Mouse (Mus musculus): Measurements from ENCODE around the gene Fam92b. TPM values are rescaled to one million over a fixed set of nuclear protein-coding genes. Genes with fewer than 3 reads are reported as not detected.

Gene Fam92b
- total RNA-seq, 4 experiments from 2014 or later, result not detected

Other genes starting within 250 kb of the Fam92b start
- 10 to 100 TPM in 1 of 4 experiments, 1 to 10 TPM in 3; 5.3 to 13.6 (median 8.1) TPM for gene Crispld2, start 185.0 kb downstream of the Fam92b start, total RNA-seq (2022)
- 10 to 100 TPM; 24.3 to 30.3 (median 27.0) TPM for gene Zdhhc7, start 76.0 kb downstream of the Fam92b start, total RNA-seq (2022)
- 10 to 100 TPM; 24.5 to 33.0 (median 25.0) TPM for gene 6430548M08Rik, start 63.3 kb downstream of the Fam92b start, total RNA-seq (2022)
- 10 to 100 TPM; 32.6 to 36.2 (median 34.6) TPM for gene Gse1, start 51.0 kb upstream of the Fam92b start, total RNA-seq (2022)